Mouse (Mus musculus) thymus, adult 2 months (tissue): ENCODE measurements around the gene Mcat. TPM values are rescaled to one million over a fixed set of nuclear protein-coding genes. Genes with fewer than 3 reads are reported as not detected.

Experiments used
- DNase-seq: peaks from one replicate; pipeline ENCODE4 v3.0.0; 2021
- H3K27ac ChIP-seq: fragments of 200-500 bp; 2 replicates; pipeline ENCODE4 v1.5.1; 2012; ENCODE audit warnings: low read length, control low read depth; ENCODE audit not compliant: control insufficient read depth, insufficient read depth
- H3K27me3 ChIP-seq: fragments of 200-500 bp; 2 replicates; pipeline ENCODE4 v1.6.1; 2012; ENCODE audit warnings: mild to moderate bottlenecking, low read length, moderate library complexity, mixed read lengths; ENCODE audit not compliant: control insufficient read depth, insufficient read depth
- H3K36me3 ChIP-seq: fragments of 200-500 bp; 2 replicates; pipeline ENCODE4 v1.6.1; 2012; ENCODE audit warnings: mild to moderate bottlenecking, low read length, moderate library complexity; ENCODE audit not compliant: control insufficient read depth, insufficient read depth
- H3K4me1 ChIP-seq: fragments of 200-500 bp; replicated peaks from 2 replicates; pipeline ENCODE4 v1.6.1; 2012; ENCODE audit warnings: low read length; ENCODE audit not compliant: control insufficient read depth, insufficient read depth
- H3K4me3 ChIP-seq: fragments of 200-500 bp; 2 replicates; pipeline ENCODE4 v1.5.1; 2012; ENCODE audit warnings: mild to moderate bottlenecking, low read length, control low read depth, moderate library complexity; ENCODE audit not compliant: control insufficient read depth, insufficient read depth
- CTCF ChIP-seq: fragments of 200-500 bp; IDR thresholded peaks from 2 replicates; pipeline ENCODE4 v1.5.1; 2012; ENCODE audit warnings: mild to moderate bottlenecking, control low read depth, low read length, moderate library complexity, borderline replicate concordance; ENCODE audit not compliant: control insufficient read depth, poor library complexity, insufficient read depth; ENCODE audit errors: extremely low read depth
- POLR2A ChIP-seq: fragments of 200-500 bp; IDR thresholded peaks from 2 replicates; pipeline ENCODE4 v1.6.1; 2012; ENCODE audit warnings: mild to moderate bottlenecking, low read length, control low read depth, moderate library complexity; ENCODE audit not compliant: control insufficient read depth, poor library complexity, insufficient read depth; ENCODE audit errors: extremely low read depth
- WGBS: fragments of 180-500 bp; shearing (Covaris S2); methylation state at CpG from one replicate; pipeline ENCODE4 v1.1.7; 2018; 5-methylcytosine and 5-hydroxymethylcytosine counted together
- polyA plus RNA-seq: library from polyadenylated mRNA; depleted of rRNA; stranded (reverse); fragments of >200 nt; gene quantifications from 2 replicates; pipeline ENCODE4 v1.2.3, GENCODE M21; 2012

Gene Mcat
- polyA plus RNA-seq, 1 experiment: 31.9 TPM

DNA sequence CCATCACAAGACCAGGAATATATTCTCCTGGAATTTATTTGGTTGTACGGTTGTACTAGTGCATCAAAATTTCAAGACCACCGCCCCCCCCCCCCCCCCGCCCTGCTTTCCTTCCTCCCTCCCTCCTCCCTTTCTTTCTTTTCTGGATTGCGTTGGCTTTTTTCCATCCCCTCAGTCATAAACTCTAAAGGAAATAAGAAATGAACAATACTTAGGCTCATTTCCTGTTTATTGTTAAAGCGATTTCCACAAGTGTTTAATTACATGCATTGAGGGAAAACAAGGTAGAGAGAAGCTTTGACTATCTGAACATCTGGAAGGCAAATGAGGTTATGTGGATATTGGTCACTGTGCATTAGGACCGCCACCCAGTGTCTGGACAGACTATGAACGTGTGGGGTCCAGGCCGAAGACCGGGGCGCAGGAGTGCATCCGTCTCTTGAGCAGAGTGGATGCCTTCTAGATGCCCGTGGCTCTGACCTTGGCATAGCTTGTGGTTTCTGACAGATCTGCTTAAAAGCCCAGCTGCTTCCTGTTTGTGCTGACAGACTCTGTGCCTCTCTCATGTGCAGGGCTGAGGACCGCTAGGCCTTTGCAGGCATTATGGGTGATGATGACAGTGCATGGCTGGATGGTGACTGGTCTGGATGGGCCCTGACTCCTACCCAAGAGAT lies 38.9 kb upstream of the Mcat start:
- no peaks in the 10 kb centered on the region for H3K36me3 ChIP-seq
- H3K27me3 ChIP-seq: no peaks in the 10 kb centered on the region
- WGBS: 8% methylated on average over 13 of the region's 13 CpGs
- H3K27ac ChIP-seq: peak overlapping the region; percentile 99
- peaks cover 50% of the 10 kb centered on the region for H3K4me1 ChIP-seq
- no peak overlapping the region for H3K4me3 ChIP-seq
- no peak for TF ChIP-seq CTCF
- TF ChIP-seq POLR2A: peak; percentile 65
- DNase-seq: peak; percentile 82

- Histone ChIP-seq H3K27ac (peak overlapping the region; percentile 97), H3K36me3 (no peaks in the 10 kb centered on the region), H3K4me3 (no peak overlapping the region), H3K27me3 (no peaks in the 10 kb centered on the region), H3K4me1 (peaks cover 47% of the 10 kb centered on the region)
- DNase-seq: peak; percentile 60
- no peak for TF ChIP-seq POLR2A
- WGBS: 5% methylated on average over 4 of the region's 4 CpGs
These were observed 37.6 kb upstream of the Mcat start for GRCm38 (mm10) chr15:83601185-83601584.

GRCm38 (mm10) chr15:83596833-83597232 lies 33.2 kb upstream of the Mcat start:
- H3K4me1 ChIP-seq: peaks cover 43% of the 10 kb centered on the region
- DNase-seq: no peak
- 98% methylated on average over 4 of the region's 4 CpGs for WGBS
- TF ChIP-seq CTCF (no peak), POLR2A (no peak)
- no peak overlapping the region for H3K27ac ChIP-seq
- no peaks in the 10 kb centered on the region for H3K27me3 ChIP-seq
- H3K4me3 ChIP-seq: no peak overlapping the region
- H3K36me3 ChIP-seq: no peaks in the 10 kb centered on the region

- Histone ChIP-seq H3K36me3 (no peaks in the 10 kb centered on the region), H3K27me3 (no peaks in the 10 kb centered on the region), H3K4me3 (peak overlapping the region; percentile 84), H3K4me1 (peaks cover 33% of the 10 kb centered on the region), H3K27ac (no peak overlapping the region)
- TF ChIP-seq POLR2A (no peak), CTCF (no peak)
- DNase-seq: no peak
- 31% methylated on average over 7 of the region's 7 CpGs for WGBS
These were observed 31.8 kb upstream of the Mcat start for GRCm38 (mm10) chr15:83595364-83595711.

GRCm38 (mm10) chr15:83594513-83595363 lies 31.2 kb upstream of the Mcat start, which contains the start of gene Ttll12:
Gene Ttll12, minus strand, starts transcription at chr15:83595157.
- Histone ChIP-seq H3K27me3 (no peaks in the 10 kb centered on the region), H3K27ac (peak within 1 kb of the TSS; percentile 12; the same call in 1 of the 2 replicates), H3K4me3 (peak within 1 kb of the TSS; percentile 84), H3K4me1 (peaks cover 27% of the 10 kb centered on the region), H3K36me3 (no peaks in the 10 kb centered on the region)
- TF ChIP-seq CTCF (no peak; the same call in 1 of the 2 replicates), POLR2A (peak; percentile 47; the same call in 1 of the 2 replicates)
- peak; percentile 93 for DNase-seq
- under 1% methylated on average over 68 of the region's 68 CpGs for WGBS

DNA sequence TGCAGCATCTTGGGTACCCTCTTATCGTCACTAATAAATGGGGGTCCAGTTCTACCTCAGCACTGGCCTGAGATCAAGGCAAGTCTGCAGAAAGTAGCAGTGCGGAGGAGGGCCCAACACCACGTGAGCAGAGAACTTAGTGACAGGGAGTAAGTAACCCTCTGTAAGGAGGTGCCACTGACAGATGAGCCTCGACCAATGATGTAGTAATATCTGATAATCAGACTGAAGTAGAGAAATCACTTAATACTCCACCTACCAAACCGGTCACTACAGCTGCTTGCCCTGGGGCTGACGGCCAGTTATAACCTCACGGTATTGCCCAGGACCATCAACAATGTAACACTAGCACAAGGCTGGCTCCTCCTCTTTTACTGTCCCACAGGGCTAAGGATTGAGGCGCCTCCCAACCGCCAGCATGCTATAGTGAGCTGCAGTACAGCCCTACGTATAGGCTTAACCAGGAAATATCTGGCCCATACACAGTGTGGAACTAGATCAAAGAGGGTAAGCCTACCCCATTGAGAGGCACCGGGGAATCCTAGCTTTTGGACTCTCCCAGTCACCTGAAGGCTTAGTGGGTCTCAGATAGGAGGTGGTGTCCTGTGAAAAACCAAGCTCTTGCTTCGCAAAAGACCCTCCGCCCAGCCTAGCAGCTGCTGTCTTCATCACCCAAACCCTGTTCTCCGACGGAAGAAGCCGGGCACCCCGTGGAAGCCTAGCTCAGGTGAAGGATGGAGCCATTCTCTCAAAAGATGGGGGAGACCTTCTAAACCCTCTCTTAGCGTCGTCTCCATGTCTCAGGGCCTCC lies 30.3 kb upstream of the Mcat start:
- Histone ChIP-seq H3K27me3 (no peaks in the 10 kb centered on the region), H3K4me3 (peak overlapping the region; percentile 84), H3K36me3 (no peaks in the 10 kb centered on the region), H3K27ac (peak overlapping the region; percentile 12; the same call in 1 of the 2 replicates), H3K4me1 (peaks cover 22% of the 10 kb centered on the region)
- no peak for TF ChIP-seq POLR2A
- TF ChIP-seq CTCF: no peak
- DNase-seq: no peak
- whole genome bisulfite sequencing: 35% methylated on average over 19 of the region's 19 CpGs
